Mouse (Mus musculus): ENCODE measurements around the gene Tmem54.

Tmem54 gene

DNA sequence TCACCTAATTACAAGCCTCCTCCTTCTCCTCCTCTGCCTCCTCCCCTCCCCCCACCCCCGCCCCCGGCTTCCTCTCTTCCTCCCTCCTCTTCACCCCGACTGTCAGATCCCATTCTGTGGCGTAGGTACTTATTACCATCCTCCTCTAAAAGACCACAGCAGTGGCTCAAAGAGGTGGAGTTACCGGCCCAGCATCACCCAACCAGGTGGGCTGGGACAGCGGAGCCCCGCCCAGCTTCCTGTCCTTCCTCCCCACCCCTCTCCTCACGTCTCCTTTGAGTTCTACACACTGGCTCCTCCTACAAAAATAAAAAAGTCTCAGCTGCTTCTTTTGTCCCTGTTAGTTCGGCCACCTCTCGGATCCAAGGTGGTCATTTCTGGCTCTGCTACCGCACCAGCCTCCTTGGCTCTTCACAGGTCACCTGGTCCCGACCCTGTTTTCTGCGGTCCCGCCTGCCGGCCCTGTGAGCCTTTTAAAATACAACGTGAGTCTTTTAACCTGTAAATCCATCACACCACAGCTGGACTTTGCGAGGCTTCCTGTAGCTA is 25.5 kb downstream of the Tmem54 start:
- DNase-seq, result peak; percentile 40 to 49

DNA sequence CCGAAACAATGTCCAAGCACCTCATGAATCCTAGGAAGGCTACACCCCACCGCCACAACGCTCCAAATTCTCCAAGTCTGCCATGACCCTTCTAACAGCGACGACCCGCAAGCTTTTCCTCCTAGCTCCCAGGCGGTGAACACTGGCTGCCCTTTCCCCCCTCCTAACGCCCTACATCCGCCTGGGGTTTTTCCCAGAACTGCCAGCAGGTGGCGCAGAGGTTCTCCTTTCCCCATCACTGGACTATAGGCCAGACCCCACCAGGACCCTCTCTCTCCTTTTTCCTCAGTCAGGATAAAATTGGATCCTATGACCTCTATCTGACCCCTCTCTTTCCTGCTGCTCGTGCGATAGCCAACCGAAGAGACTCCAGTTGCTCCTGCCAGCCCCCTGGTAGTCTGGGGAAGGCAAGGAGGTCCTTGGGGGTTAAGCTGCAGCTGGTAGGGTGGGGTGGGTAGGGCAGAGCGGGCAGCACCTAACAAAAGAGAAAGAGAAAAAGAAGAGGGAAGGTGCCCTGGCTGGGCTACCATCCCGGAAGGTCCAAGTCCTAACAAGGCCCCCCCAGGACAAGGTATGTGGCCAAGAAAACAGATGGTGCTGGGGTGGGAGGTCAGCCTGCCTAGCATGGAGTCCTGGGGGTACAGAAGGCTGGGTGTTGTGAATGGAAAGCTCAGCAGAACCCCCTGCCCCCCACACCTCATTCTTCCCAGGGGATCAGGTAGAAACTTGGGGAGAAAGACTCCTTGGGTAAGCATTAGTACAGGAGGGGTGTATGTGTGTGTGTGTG is 29.6 kb downstream of the Tmem54 start:
- DNase-seq, result peak; percentile 77 to 79

DNA sequence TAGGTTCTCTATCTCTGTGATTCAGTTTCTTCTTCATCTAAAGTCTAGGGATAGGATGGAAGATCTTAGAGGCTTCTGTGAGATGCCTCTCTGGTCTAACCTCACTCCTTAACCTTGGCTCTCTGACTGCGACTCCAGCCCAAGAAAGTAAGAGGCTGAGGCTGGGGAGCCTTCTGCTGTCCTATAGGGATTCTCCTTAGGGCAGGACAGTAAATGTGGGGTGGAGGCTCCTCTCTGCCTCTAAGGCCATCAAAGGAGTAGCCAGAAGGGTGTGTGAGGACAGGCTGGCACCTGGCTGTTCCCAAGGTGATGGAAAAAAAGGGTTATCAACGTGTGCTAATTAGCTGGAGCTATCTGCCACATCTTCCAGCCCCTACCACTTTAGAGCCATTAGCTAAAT is 30.3 kb downstream of the Tmem54 start:
- DNase-seq, result no peak

DNA sequence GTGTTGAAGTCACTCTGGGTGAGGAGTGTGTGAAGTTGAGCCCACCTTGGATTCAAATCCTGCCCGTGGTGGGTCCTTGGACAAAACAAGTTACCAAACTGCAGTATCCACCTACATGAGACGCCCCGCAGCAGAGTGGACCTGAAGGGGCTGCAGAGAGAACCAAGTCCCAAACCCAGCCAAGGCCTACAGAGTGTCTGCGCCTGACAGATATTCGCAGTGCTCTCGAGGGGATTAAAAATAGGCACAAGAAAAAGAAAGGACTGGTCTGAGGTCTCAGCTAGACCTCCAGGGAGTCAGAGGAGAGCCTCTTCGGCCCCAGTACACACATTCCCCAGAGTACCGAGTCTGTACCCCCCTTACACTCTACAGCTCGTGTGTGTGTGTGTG is 30.8 kb downstream of the Tmem54 start:
- peak in 1 of 2 experiments; percentile 6 for DNase-seq

DNA sequence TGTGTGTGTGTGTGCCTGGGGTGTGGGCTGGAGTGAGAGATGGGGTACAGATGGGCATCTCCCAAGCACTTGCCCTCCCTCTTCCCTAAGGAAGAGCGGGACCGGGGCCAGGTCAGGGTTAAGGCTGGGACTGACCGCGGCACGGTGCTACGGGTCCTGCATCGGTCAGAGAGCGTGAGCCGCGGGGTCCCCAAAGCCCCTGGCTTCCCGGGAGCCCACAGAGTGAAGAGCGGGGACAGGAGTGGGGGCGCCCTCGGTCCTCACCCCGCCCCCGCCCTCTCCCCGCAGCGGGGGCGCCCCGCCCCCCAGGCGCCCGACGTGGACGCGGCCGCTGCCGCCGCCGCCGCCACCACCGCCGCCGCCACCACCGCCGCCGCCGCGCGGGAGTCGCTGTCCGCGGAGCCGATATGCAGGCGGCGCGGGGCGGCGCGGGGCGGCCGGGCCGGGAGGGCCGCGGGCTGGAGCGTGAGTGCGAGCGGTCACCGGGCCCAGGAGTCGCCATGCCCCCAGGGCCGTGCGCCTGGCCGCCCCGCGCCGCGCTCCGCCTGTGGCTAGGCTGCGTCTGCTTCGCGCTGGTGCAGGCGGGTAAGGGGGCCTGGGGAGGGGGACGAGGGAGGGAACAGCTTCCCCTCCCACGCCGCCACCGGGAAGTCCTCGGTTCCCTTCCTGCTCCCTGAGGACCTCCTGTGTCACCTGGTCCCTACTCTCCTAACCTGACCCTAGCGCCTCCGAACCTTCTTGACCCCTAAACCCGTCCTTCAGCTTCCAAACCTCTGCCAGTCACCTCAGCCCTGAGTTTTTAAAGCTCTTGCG is 31.4 kb downstream of the Tmem54 start, which contains the start of gene Fndc5:
Gene Fndc5, plus strand, starts transcription at position 421 of the 813 bp plus-strand sequence.
- DNase-seq, result no peak

DNA sequence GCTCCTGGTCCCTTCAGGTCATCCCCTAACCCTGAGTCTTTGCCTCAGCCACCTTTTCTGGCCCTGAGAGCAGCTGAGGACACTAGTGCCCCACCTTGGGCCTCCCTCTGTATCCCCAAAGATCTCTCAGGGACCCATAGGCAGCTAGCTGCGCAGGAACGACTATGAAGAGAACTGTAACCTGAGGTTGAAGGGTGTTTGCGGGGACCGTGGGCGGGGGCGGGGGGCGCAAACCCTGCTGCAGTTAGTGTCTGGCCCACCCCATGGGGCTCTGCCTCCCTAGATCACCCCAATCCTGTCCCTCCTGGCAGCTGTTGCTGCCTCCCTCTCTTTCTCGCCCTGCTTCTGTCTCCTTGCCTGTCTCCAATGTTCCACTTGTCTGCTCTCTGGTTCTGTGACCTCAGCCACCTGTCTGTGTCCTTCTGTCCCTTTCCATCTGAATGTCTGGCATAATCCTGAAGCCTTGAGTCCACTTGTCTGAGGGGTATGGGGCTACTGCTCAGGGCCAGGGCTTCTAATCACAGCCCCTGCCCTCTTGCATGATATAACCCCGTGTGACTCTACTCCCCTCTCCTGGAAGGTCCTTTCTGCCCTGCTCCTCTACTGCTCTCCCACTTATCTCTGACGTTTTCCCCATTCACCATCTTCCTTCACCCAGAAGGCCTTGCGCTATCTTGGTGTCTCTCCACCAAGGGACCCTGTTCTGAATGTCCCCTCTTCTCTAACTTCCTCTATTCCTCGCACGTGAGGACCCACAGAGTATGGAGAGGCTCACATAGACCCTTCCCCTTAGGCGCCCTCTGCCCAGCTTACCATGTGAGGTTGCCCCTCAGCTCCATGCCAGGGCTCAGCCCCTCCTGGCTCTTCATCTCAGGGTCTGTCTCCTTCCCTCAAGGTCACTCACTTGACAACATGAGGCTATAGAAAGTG is 32.3 kb downstream of the Tmem54 start:
- no peak for DNase-seq

DNA sequence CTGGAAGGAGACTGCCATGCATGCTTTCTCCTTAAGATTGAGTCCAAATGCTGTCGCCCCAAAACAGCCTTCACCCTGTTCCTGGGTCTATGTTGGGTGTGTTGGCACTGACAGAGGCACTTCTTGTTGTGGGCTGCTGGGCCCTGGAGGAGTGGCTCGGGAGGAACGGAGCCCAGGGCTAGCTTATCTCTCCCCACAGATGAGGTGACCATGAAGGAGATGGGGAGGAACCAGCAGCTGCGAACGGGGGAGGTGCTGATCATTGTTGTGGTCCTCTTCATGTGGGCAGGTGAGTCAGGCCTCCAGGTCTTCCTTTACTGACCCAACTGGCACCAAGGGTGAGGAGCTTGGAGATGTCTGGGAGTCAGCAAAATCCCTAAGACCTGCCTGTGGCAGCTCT is 34.3 kb downstream of the Tmem54 start:
- DNase-seq, result no peak

DNA sequence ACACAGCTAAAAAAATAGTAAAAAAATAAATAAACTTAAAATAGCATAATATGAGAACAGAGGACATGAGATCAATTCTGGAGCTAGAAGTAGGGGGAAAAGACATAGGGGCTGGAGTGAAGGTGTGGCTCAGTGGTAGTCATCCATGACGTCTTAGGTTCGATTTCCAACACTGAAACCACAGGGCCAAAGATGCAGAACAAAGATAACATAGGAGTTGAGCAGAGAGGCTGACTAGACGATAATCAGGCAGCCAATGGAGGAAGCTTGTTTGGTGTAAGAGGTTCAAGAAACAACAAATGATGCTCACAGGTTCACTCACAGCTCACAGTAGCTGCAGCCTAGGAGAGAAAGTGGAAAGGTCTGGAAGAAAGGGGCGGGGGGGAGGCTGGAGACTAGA is 35.5 kb downstream of the Tmem54 start:
- DNase-seq, result no peak

DNA sequence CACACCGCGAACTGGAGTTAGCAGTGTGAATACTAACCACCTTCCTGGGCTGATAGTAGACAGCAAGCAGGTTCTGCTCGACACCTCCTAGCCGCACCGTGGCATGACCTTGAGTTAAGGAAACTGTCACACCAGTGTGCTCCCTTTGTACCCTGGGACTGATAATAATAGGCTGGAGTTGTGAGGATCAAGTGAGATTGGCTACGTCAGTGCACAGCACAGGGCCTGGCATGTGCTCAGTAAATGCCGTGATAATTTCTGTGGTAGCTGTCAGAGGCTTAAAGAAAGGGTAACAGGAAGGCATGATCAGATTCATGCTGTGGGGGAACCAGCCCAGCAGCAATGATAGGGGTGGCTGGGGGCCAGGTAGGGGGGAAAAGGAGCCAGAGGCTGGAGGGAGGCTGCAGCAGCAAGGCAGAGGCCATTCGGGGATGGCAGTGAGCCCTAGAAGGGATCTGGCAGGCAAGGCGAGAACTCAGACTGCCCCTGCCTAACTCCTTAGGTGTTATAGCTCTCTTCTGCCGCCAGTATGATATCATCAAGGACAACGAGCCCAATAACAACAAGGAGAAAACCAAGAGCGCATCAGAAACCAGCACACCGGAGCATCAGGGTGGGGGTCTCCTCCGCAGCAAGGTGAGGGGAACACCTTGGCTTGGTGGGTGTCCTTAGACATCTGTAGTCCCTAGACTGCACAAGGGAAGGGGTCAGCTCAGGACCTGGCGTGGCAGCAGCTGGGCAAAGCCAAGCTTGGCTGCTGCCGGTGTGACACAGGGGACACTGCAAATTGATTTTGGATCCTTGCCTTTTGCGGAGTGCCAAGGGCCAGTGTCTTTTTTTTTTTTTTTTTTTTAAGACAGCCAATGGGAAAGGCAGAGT is 36.5 kb downstream of the Tmem54 start:
- DNase-seq, result no peak

DNA sequence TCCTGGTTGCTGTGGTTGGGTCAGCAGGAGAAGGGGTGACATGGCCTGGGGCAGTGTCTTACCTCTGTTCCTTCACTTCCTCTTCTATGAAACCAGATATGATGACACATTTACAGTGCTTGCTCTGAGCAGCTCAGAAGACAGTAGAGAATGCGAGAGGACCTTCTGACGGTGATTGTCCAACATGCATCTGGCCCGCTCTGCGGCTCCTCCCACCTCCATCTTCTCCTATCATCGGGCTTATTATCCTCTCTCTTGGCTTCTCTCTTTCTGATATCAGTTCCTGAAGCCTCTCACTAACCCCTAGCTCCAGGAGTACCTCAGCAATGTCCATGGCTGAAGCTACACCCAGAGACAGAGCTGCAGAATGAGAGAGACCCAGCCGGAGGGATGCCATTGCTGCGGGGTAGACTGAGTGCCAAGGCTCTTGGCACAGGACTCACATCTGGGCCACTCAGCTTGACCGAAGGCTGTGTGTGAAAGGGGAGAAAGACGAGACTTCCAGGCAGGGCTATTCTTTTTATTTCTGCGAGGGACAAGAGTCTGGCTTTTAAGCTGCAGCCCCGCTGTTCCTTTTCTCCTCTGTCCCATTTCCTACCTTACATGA is 37.2 kb downstream of the Tmem54 start:
- DNase-seq, result no peak

DNA sequence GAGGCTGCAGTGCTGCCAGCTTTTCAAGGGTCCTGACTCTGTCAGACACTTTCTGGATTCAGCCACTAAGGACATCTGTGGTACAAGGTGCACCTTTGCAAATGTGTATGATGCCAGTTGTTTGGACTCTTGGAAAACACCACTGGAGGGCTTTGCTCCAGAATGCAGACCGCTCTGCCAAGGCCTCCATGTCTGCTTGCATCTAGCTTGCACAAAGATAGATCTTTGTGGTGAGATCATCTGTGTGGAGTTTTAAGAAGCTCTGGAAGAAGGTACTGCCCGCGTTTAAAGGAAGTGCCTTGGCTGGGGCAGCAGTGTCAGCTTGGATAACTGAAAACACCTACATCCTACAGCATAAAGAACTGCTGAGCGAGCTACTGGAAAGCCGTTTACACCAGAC is 38.2 kb downstream of the Tmem54 start:
- no peak for DNase-seq

DNA sequence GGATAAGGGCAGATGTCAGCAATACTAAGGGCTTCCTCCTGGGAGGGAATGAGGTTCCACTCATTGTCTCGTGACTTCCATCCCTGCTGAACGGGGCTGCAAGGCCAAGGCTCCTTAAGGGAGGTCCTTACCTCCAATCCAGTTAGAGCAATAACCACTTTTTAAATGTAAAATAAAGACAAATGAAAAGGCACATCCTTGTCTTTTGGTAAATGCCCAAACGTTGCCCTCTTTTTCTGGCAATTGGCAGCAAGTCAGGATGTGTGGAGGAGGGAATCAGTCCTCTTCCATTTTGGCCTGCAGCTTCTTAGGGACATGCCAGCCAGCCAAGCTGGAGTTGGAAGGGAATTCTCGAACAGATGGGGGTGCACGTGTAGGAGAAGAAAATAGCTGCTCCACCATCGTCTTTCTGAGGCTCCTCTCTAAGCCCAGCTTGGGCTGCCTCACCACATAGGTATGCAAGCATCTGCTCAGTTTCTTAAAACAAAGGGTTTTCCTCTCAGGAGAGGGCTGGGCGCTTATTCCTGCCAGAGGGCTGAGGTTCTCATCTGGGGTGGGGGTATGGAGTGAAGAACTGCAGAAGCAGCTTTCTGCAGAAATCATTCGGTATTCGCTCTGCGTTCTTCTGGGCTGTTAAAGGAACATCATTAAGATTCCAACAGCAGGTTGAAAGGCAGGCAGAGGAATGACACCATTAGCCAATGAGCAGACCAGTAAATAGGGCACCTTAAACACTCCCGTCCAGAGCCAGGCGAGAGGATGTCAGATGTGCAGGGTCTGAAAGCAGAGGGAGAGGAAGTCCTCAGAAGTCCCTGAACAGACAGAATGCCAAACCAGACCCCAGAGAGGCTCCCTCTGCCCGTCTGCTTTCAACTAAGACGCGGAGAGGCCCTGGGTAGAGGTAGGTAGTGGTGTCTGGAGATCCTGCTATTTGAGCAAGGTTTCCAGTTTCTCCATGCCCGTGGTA is 39.3 kb downstream of the Tmem54 start:
- DNase-seq, result no peak

DNA sequence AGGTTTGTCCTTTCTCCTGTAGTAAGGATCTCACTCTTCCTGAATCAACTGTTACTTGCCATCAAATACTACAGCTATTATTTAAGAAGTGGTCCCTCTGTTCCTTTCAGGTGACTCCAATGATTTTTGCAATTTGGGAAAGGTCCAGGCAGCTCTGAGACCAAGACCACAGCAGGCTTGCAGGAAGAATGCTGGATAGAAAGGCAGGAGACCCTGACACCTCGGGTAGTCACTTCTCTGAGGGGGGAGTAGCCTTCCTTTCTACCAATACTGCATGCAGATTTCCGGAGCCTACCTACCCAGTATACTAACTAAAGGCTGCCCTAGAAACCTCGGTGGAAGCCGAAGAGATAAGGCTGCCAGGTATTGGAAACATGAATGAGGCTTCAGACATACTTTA is 40.1 kb downstream of the Tmem54 start:
- no peak for DNase-seq

DNA sequence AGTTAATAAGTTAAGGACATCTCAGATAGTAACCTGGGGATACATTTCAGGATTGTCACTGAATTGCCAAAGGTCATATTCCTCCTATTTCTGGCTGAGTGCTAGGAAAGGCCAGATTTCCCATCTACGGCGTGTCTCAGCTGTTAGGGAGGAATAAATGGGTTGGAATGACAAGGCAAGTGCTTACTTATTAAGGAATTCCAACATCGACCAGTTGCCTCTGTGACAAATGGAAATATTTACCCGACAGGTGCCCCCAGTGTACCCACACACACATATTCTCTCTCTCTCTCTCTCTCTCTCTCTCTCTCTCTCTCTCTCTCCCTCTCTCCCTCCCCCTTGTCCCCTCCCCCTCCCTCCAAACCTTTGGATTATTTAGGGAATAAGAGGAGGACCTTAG is 40.6 kb downstream of the Tmem54 start:
- DNase-seq, result no peak

DNA sequence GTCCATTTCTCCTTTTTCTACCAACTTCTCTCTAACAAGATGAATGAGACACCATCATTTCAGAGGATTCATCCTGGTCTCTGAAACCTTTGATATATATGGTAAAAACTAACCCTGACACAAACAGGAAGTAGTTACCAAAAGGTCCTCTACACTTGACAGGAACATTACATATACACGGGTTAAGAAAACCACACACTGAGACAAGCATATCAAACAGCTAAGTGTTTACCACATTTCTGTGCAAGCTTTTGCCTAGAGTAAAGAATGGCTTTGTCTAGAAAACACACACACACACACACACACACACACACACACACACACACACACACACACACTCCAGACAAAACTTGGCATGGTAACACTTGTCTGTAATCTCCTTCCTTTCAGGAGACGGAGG is 41.0 kb downstream of the Tmem54 start:
- no peak for DNase-seq

DNA sequence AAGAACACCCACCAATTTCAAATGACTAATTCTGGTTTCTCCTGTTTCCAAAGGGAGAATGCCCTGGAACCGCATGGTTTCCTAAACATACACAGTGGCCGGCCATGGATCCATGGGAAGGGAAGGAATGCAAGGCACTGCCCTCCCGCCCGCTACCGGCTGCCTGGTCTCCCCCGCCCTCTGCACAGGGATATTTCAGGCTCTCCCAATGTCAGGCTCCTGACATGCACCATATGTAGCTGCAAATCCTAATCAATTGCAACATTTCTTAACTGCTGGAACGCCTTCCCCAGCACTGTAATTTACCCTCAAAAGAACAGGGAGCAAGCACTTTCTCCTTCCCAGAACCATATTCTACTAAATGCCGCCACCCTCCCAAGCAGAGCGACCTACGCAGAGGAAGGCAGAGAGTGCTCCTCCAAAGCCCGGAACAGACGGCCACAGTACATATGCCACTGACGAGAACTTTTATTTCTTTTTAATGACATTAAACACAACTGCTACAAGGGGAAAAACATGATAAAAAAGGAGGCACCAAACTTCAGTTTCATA is 42.3 kb downstream of the Tmem54 start:
- no peak for DNase-seq

DNA sequence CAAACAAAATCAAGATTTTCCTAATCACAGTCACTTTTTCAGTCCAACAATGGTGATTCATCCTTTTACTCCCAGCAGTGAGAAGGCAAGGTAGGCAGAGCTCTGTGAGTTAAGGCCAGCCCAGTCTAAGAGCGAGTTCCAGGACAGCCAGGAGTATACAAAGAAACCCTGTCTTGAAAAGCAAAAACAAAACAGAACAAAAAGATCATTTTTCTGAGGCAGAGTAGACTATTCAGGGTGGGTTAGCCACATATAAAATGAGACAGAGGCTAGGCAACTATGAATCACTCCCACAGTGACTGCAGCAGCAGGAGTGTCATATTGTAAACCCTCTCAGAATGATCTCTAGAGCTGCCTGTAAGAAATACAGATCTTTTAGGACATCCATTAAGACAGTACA is 44.0 kb downstream of the Tmem54 start:
- DNase-seq, result no peak

DNA sequence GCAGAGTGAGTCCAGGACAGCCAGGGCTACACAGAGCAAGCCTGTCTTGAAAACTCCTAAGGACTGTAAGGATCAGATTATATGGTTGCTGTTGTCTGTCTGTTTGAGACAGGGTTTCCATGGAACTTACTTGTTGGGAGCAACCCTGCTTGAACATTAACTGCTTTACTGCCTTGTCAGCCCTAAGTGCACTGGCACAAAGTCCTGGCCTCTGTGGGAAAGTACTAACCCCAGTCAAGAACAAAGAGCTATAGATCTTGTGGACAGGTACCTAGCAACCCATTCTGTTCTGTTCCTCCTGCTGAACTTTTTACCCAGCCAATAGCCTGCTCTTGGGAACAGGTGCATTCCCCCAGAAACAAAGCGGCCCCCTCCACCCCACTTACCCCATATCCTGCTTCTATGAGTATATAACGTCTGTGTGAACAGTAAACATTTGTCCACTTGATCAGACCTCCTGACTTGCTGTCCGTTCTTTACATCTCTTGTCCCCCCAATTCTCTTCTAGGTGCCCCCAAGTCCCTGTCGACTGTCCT is 46.0 kb downstream of the Tmem54 start:
- no peak for DNase-seq

DNA sequence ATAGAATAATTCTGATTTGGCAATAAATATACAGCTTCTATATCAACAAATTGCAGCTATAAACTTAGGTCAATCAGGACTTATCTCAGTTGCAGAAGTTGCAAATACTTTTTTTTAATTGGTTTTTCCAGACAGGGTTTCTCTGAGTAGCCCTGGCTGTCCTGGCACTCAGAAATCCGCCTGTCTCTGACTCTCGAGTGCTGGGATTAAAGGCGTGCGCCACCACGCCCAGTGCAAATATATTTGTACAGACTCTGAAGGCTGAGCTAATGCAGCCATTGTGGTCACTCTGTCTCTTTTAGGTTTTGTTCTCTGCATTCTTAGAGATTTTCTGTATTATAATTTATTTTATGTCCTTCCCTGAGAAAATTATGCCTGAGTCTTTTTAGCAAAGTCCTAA is 52.2 kb downstream of the Tmem54 start:
- DNase-seq, result no peak

DNA sequence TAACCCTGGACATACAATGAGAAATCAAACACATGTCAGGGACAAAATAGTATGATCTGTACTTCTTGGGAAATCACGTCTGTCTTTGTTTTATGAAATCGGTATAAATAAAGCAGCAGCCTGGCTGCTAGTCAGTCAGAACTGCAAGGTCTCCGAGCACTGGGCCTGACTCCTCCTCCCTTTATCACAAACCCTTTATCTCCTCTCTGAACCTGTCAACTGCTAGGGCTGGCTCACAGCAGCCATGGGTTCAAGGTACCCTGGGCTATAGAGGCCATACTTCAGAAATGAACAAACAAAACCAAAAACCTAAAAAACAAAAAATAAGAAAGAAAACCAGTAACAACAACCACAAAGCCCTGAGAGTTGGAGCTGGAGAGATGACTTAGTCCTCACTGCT is 53.2 kb downstream of the Tmem54 start:
- DNase-seq, result no peak
